Mouse (Mus musculus): ENCODE measurements around the gene Rbfox2. TPM values are rescaled to one million over a fixed set of nuclear protein-coding genes. Genes with fewer than 3 reads are reported as not detected.
A peak's percentile ranks its signal among the peaks of the same experiment; 100 is the strongest.

Rbfox2 gene
- polyA plus RNA-seq, 1 experiment: 193 TPM

GRCm38 (mm10) chr15:77262782-77263181 is 44.0 kb downstream of the Rbfox2 start:
- Histone ChIP-seq H3K4me1 (ENCODE audit: control insufficient read depth, insufficient read depth, low read length) (peaks cover 10% of the 10 kb centered on the region), H3K4me3 (ENCODE audit: insufficient read depth, low read length) (no peak overlapping the region), H3K27ac (ENCODE audit: insufficient read depth, low read length) (no peak overlapping the region)
- no peak for TF ChIP-seq POLR2A (IDR thresholded peaks at IDR 0.05; ENCODE audit: extremely low read depth, insufficient read depth, low read length)
- no peak for TF ChIP-seq CTCF (IDR thresholded peaks at IDR 0.05; ENCODE audit: extremely low read depth, insufficient read depth, low read length)

- Histone ChIP-seq H3K4me1 (ENCODE audit: control insufficient read depth, insufficient read depth, low read length) (peaks cover 11% of the 10 kb centered on the region), H3K4me3 (ENCODE audit: insufficient read depth, low read length) (no peak overlapping the region), H3K27ac (ENCODE audit: insufficient read depth, low read length) (no peak overlapping the region)
- TF ChIP-seq CTCF (IDR thresholded peaks at IDR 0.05; ENCODE audit: extremely low read depth, insufficient read depth, low read length) (peak; percentile 52), POLR2A (IDR thresholded peaks at IDR 0.05; ENCODE audit: extremely low read depth, insufficient read depth, low read length) (no peak)
These were observed 49.2 kb downstream of the Rbfox2 start for GRCm38 (mm10) chr15:77257437-77258229.

GRCm38 (mm10) chr15:77256782-77257181 is 50.0 kb downstream of the Rbfox2 start:
- Histone ChIP-seq H3K27ac (ENCODE audit: insufficient read depth, low read length) (no peak overlapping the region), H3K4me3 (ENCODE audit: insufficient read depth, low read length) (no peak overlapping the region), H3K4me1 (ENCODE audit: control insufficient read depth, insufficient read depth, low read length) (peaks cover 17% of the 10 kb centered on the region)
- TF ChIP-seq CTCF (IDR thresholded peaks at IDR 0.05; ENCODE audit: extremely low read depth, insufficient read depth, low read length) (no peak), POLR2A (IDR thresholded peaks at IDR 0.05; ENCODE audit: extremely low read depth, insufficient read depth, low read length) (no peak)

- H3K4me1 ChIP-seq (ENCODE audit: control insufficient read depth, insufficient read depth, low read length): peaks cover 18% of the 10 kb centered on the region
- TF ChIP-seq POLR2A (IDR thresholded peaks at IDR 0.05; ENCODE audit: extremely low read depth, insufficient read depth, low read length): no peak
- no peak for TF ChIP-seq CTCF (IDR thresholded peaks at IDR 0.05; ENCODE audit: extremely low read depth, insufficient read depth, low read length)
- H3K4me3 ChIP-seq (ENCODE audit: insufficient read depth, low read length): no peak overlapping the region
- peak overlapping the region; percentile 58; the same call in 1 of the 2 replicates for H3K27ac ChIP-seq (ENCODE audit: insufficient read depth, low read length)
These were observed 52.2 kb downstream of the Rbfox2 start for GRCm38 (mm10) chr15:77254636-77255035.

GRCm38 (mm10) chr15:77254128-77254527 is 52.7 kb downstream of the Rbfox2 start:
- Histone ChIP-seq H3K4me1 (ENCODE audit: control insufficient read depth, insufficient read depth, low read length) (peaks cover 20% of the 10 kb centered on the region), H3K27ac (ENCODE audit: insufficient read depth, low read length) (0 out of 2 replicates have a peak overlapping the region, but pooled peaks have one; percentile 58), H3K4me3 (ENCODE audit: insufficient read depth, low read length) (no peak overlapping the region)
- TF ChIP-seq CTCF (IDR thresholded peaks at IDR 0.05; ENCODE audit: extremely low read depth, insufficient read depth, low read length) (no peak), POLR2A (IDR thresholded peaks at IDR 0.05; ENCODE audit: extremely low read depth, insufficient read depth, low read length) (no peak)

- H3K27ac ChIP-seq (ENCODE audit: insufficient read depth, low read length): 0 out of 2 replicates have a peak overlapping the region, but pooled peaks have one; percentile 49
- TF ChIP-seq POLR2A (IDR thresholded peaks at IDR 0.05; ENCODE audit: extremely low read depth, insufficient read depth, low read length) (no peak), CTCF (IDR thresholded peaks at IDR 0.05; ENCODE audit: extremely low read depth, insufficient read depth, low read length) (no peak)
- no peak overlapping the region for H3K4me3 ChIP-seq (ENCODE audit: insufficient read depth, low read length)
- H3K4me1 ChIP-seq (ENCODE audit: control insufficient read depth, insufficient read depth, low read length): peaks cover 20% of the 10 kb centered on the region
These were observed 55.1 kb downstream of the Rbfox2 start for GRCm38 (mm10) chr15:77251706-77252105.

- H3K27ac ChIP-seq (ENCODE audit: insufficient read depth, low read length): no peak overlapping the region
- H3K4me3 ChIP-seq (ENCODE audit: insufficient read depth, low read length): no peak overlapping the region
- TF ChIP-seq CTCF (IDR thresholded peaks at IDR 0.05; ENCODE audit: extremely low read depth, insufficient read depth, low read length) (no peak), POLR2A (IDR thresholded peaks at IDR 0.05; ENCODE audit: extremely low read depth, insufficient read depth, low read length) (no peak)
- peaks cover 24% of the 10 kb centered on the region for H3K4me1 ChIP-seq (ENCODE audit: control insufficient read depth, insufficient read depth, low read length)
These were observed 56.0 kb downstream of the Rbfox2 start for GRCm38 (mm10) chr15:77250806-77251205.

GRCm38 (mm10) chr15:77249421-77249820 is 57.4 kb downstream of the Rbfox2 start:
- Histone ChIP-seq H3K27ac (ENCODE audit: insufficient read depth, low read length) (no peak overlapping the region), H3K4me3 (ENCODE audit: insufficient read depth, low read length) (no peak overlapping the region), H3K4me1 (ENCODE audit: control insufficient read depth, insufficient read depth, low read length) (peaks cover 25% of the 10 kb centered on the region)
- TF ChIP-seq CTCF (IDR thresholded peaks at IDR 0.05; ENCODE audit: extremely low read depth, insufficient read depth, low read length): no peak
- no peak for TF ChIP-seq POLR2A (IDR thresholded peaks at IDR 0.05; ENCODE audit: extremely low read depth, insufficient read depth, low read length)

- peak overlapping the region; percentile 36 for H3K4me3 ChIP-seq (ENCODE audit: insufficient read depth, low read length)
- TF ChIP-seq CTCF (IDR thresholded peaks at IDR 0.05; ENCODE audit: extremely low read depth, insufficient read depth, low read length) (no peak), POLR2A (IDR thresholded peaks at IDR 0.05; ENCODE audit: extremely low read depth, insufficient read depth, low read length) (peak; percentile 84)
- peak overlapping the region; percentile 98 for H3K27ac ChIP-seq (ENCODE audit: insufficient read depth, low read length)
- peaks cover 20% of the 10 kb centered on the region for H3K4me1 ChIP-seq (ENCODE audit: control insufficient read depth, insufficient read depth, low read length)
These were observed 61.1 kb downstream of the Rbfox2 start for GRCm38 (mm10) chr15:77245418-77246365.

All from cortical plate, adult 2 months (tissue).